Mouse (Mus musculus) CH12.LX (cell line): ENCODE data around the gene Tmco4. TPM values are rescaled to one million over a fixed set of nuclear protein-coding genes. Genes with fewer than 3 reads are reported as not detected.

Experiments
- DNase-seq: peaks from one replicate; pipeline ENCODE4 v3.0.0-alpha.2; 2013; ENCODE audit errors: extremely low read depth
- H3K27ac ChIP-seq: 2 replicates; pipeline ENCODE4 v1.5.1; 2012; ENCODE audit warnings: low read depth, mild to moderate bottlenecking, control low read depth, moderate library complexity; ENCODE audit not compliant: insufficient read depth
- H3K27me3 ChIP-seq: replicated peaks from 2 replicates; pipeline ENCODE3; 2012; ENCODE audit warnings: inconsistent platforms
- H3K36me3 ChIP-seq, 2 experiments: replicated peaks in 1 of 2; 2 replicates each; pipeline versions ENCODE3 to v1.6.1; 2012; ENCODE audit warnings: inconsistent platforms in 1 of 2, low read length in 1 of 2, mild to moderate bottlenecking in 1 of 2, mixed read lengths in 1 of 2, moderate library complexity in 1 of 2; ENCODE audit not compliant: control insufficient read depth in 1 of 2, insufficient read depth in 1 of 2
- H3K4me1 ChIP-seq, 2 experiments: 2 replicates each; pipeline ENCODE4 v1.6.1; 2012; ENCODE audit warnings: inconsistent platforms in 1 of 2, moderate library complexity in 1 of 2; ENCODE audit not compliant: insufficient read depth in 2 of 2, control insufficient read depth in 1 of 2
- H3K4me2 ChIP-seq: 2 replicates; pipeline ENCODE4 v1.6.1; 2012; ENCODE audit warnings: low read depth, mild to moderate bottlenecking, control low read depth; ENCODE audit not compliant: poor library complexity, insufficient read depth, severe bottlenecking
- H3K4me3 ChIP-seq, 3 experiments: fragments of 150-350 bp in 1 of 3; sonication (generic) in 1 of 3; replicated peaks in 1 of 3; 2 replicates each; pipeline versions ENCODE3 to v1.5.1; 2011 to 2012; ENCODE audit warnings: low read depth in 2 of 3, low read length in 2 of 3, mild to moderate bottlenecking in 2 of 3, moderate library complexity in 2 of 3, control low read depth in 1 of 3, improper control_type of control experiment in 1 of 3, inconsistent platforms in 1 of 3, mixed read lengths in 1 of 3; ENCODE audit not compliant: poor library complexity in 1 of 3
- H3K79me2 ChIP-seq: replicated peaks from 2 replicates; pipeline ENCODE4 v1.6.1; 2012; ENCODE audit warnings: mild to moderate bottlenecking, moderate library complexity; ENCODE audit not compliant: control insufficient read depth, poor library complexity, insufficient read depth, severe bottlenecking; ENCODE audit errors: extremely low read depth
- H3K9ac ChIP-seq: 2 replicates; pipeline ENCODE4 v1.6.1; 2012; ENCODE audit warnings: low read depth, mild to moderate bottlenecking, control low read depth, moderate library complexity; ENCODE audit not compliant: insufficient read depth
- H3K9me3 ChIP-seq: replicated peaks from 2 replicates; pipeline ENCODE3; 2012; ENCODE audit warnings: low read length, inconsistent platforms, mixed read lengths
- CHD2 ChIP-seq: IDR thresholded peaks from 2 replicates; pipeline ENCODE4 v1.6.1; 2011; ENCODE audit warnings: low read length, improper control_type of control experiment
- E2F4 ChIP-seq: IDR thresholded peaks from 2 replicates; pipeline ENCODE4 v1.6.1; 2011; ENCODE audit warnings: low read depth, low read length, improper control_type of control experiment; ENCODE audit not compliant: insufficient replicate concordance
- ETS1 ChIP-seq: conservative IDR thresholded peaks from 2 replicates; pipeline ENCODE4 v1.6.1; 2012; ENCODE audit warnings: low read depth, mild to moderate bottlenecking, inconsistent platforms, low read length, improper control_type of control experiment, moderate library complexity
- HCFC1 ChIP-seq: IDR thresholded peaks from 2 replicates; pipeline ENCODE4 v1.6.1; 2012; ENCODE audit warnings: low read depth, mild to moderate bottlenecking, inconsistent platforms, low read length, improper control_type of control experiment
- JUN ChIP-seq: IDR thresholded peaks from 2 replicates; pipeline ENCODE4 v1.6.1; 2011; ENCODE audit warnings: low read depth, mild to moderate bottlenecking, low read length, improper control_type of control experiment, moderate library complexity; ENCODE audit not compliant: insufficient read depth
- JUND ChIP-seq: conservative IDR thresholded peaks from 2 replicates; pipeline ENCODE4 v1.6.1; 2011; ENCODE audit warnings: low read depth, low read length, improper control_type of control experiment
- MAFK ChIP-seq: IDR thresholded peaks from 2 replicates; pipeline ENCODE4 v1.6.1; 2011; ENCODE audit warnings: low read length, improper control_type of control experiment; ENCODE audit not compliant: insufficient replicate concordance
- MXI1 ChIP-seq: IDR thresholded peaks from 2 replicates; pipeline ENCODE4 v1.6.1; 2011; ENCODE audit warnings: mild to moderate bottlenecking, low read depth, low read length, improper control_type of control experiment
- NELFE ChIP-seq: IDR thresholded peaks from 2 replicates; pipeline ENCODE4 v1.6.1; 2011; ENCODE audit warnings: low read depth, low read length, improper control_type of control experiment
- POLR2A ChIP-seq: IDR thresholded peaks from 2 replicates; pipeline ENCODE4 v1.6.1; 2011; ENCODE audit warnings: low read depth, mild to moderate bottlenecking, improper control_type of control experiment, low read length
- POLR2AphosphoS2 ChIP-seq: IDR thresholded peaks from 2 replicates; pipeline ENCODE4 v1.6.1; 2011; ENCODE audit warnings: low read depth, low read length, improper control_type of control experiment
- RAD21 ChIP-seq: IDR thresholded peaks from 2 replicates; pipeline ENCODE4 v1.6.1; 2011; ENCODE audit warnings: low read depth, mild to moderate bottlenecking, low read length, improper control_type of control experiment, moderate library complexity
- USF1 ChIP-seq: IDR thresholded peaks from 2 replicates; pipeline ENCODE4 v1.6.1; 2014; ENCODE audit warnings: low read depth, mild to moderate bottlenecking, inconsistent platforms, low read length, improper control_type of control experiment
- ZMIZ1 ChIP-seq: IDR thresholded peaks from 2 replicates; pipeline ENCODE4 v1.6.1; 2012; ENCODE audit warnings: low read depth, mild to moderate bottlenecking, inconsistent platforms, low read length, improper control_type of control experiment
- dilution Hi-C: fragments of 300-500 bp; cut with MboI; formaldehyde crosslinking; loops from 2 replicates; pipeline ENCODE4 v1.14.3; 2020; ENCODE audit warnings: low sequenced_read_pairs; ENCODE audit not compliant: extremely low pct_unique_long_range_greater_than_20kb, extremely low pct_ligation_motif_present
- in situ Hi-C: fragments of 300-500 bp; cut with MboI; formaldehyde crosslinking; loops from 3 replicates; pipeline ENCODE4 v1.14.3; 2019; ENCODE audit warnings: low sequenced_read_pairs, low pct_ligation_motif_present, low pct_unique_long_range_greater_than_20kb, mixed read lengths
- polyA plus RNA-seq: library from polyadenylated mRNA; unstranded; fragments of >175 nt; gene quantifications from 2 replicates; pipeline ENCODE4 v1.2.1, GENCODE M21; 2012; ENCODE audit warnings: low read depth; ENCODE audit not compliant: insufficient read length
- total RNA-seq, 2 experiments: library from RNA; depleted of rRNA; stranded (reverse); fragments of 300-350 nt in 1 of 2; fragments of >200 nt in 1 of 2; gene quantifications; 2 replicates each; pipeline ENCODE4 v1.2.3; 2012 to 2014

Gene Tmco4
- total and polyA plus RNA-seq, 3 experiments, result 20.3 to 22.2 (median 21.7) TPM

DNA sequence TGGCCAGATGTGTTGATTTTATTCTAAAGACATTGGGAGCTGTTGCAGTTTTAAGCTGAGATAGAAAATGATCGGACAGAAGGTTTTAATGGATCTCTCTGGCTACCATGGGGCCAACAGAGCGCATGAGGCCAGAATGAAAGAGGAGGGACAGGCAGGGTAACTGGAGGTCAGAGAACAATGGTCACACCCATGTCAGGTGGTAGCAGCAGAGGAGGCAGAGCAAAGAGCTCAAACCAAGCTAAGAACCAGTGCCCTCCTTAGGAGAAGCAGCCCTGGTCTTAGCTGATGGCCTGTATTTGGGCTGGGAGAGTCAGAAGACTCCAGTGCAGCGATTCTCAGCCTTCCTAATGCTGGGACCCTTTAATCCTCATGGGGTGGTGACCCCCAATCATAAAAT lies 34.7 kb downstream of the Tmco4 start:
- H3K36me3 ChIP-seq, result peaks cover 5 to 40% of the 10 kb centered on the region in 2 experiments

GRCm38 (mm10) chr4:139007981-139008536 lies 35.4 kb downstream of the Tmco4 start:
- H3K4me2 ChIP-seq, result no peak overlapping the region
- no peaks in the 10 kb centered on the region for H3K9me3 ChIP-seq
- in situ Hi-C loops, result no loop called here
- H3K4me3 ChIP-seq, result no peak overlapping the region
- DNase-seq, result no peak
- H3K4me1 ChIP-seq, result no peaks in the 10 kb centered on the region
- H3K27ac ChIP-seq, result no peak overlapping the region
- TF ChIP-seq JUND (no peak), MAFK (no peak), POLR2AphosphoS2 (no peak), ZMIZ1 (no peak), HCFC1 (no peak), JUN (no peak), E2F4 (no peak)
- no peaks in the 10 kb centered on the region for H3K79me2 ChIP-seq
- peaks cover 5 to 40% of the 10 kb centered on the region in 2 experiments for H3K36me3 ChIP-seq
- H3K27me3 ChIP-seq, result no peaks in the 10 kb centered on the region
- dilution Hi-C loops, result no loop called here
- no peak overlapping the region for H3K9ac ChIP-seq

More for the DNA sequence above, 34.7 kb downstream of the Tmco4 start:
- dilution Hi-C loops (no loop called here), in situ Hi-C loops (no loop called here)
- no peak overlapping the region for H3K27ac ChIP-seq
- H3K4me1 ChIP-seq, result no peaks in the 10 kb centered on the region
- TF ChIP-seq NELFE (no peak), RAD21 (no peak), MXI1 (no peak), POLR2A (no peak)
- no peak overlapping the region for H3K9ac ChIP-seq
- H3K4me3 ChIP-seq, result no peak overlapping the region
- no peaks in the 10 kb centered on the region for H3K9me3 ChIP-seq
- H3K27me3 ChIP-seq, result no peaks in the 10 kb centered on the region
- H3K4me2 ChIP-seq, result no peak overlapping the region
- no peak for DNase-seq
- H3K79me2 ChIP-seq, result no peaks in the 10 kb centered on the region

DNA sequence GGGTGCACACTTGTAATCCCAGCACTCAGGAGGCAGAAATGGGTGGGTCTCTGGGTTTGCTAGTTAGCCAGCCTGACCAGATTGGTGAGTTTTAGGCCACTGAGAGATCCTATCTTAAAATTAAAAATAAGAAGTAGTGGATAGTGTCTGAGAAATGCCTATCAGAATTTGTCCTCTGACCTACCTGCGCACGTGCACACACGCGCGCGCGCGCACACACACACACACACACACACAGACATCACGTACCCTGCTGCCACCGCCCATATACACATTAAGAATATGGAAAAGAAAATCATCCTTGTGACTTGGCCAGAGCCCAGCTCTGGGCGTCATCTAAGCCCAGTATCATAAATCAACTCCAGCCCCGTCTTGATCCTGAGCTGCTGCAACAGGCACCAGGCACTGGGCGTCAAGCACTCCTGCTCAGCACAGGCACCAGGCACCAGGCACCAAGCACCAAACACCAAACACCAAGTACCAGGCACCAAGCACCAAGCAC lies 38.6 kb downstream of the Tmco4 start:
- in situ Hi-C loops, result no loop called here

More for the DNA sequence above, 38.6 kb downstream of the Tmco4 start:
- no peak for DNase-seq
- no peaks in the 10 kb centered on the region for H3K4me1 ChIP-seq
- no peak overlapping the region for H3K27ac ChIP-seq
- no peak overlapping the region for H3K4me3 ChIP-seq
- H3K9ac ChIP-seq, result no peak overlapping the region
- TF ChIP-seq ETS1 (no peak), ZMIZ1 (no peak), E2F4 (no peak), USF1 (no peak), CHD2 (no peak)
- TF ChIP-seq, all 38 proteins: peak for 0
- no peak overlapping the region for H3K4me2 ChIP-seq
- dilution Hi-C loops, result no loop called here
- peaks cover 11% of the 10 kb centered on the region for H3K9me3 ChIP-seq
- no peaks in the 10 kb centered on the region for H3K27me3 ChIP-seq
- no peaks in the 10 kb centered on the region for H3K79me2 ChIP-seq
- peaks cover 5 to 56% of the 10 kb centered on the region in 2 experiments for H3K36me3 ChIP-seq
